Mouse (Mus musculus) adrenal gland, adult 8-10 months (tissue): ENCODE measurements at regions not wholly inside any gene's neighbourhood (a gene's known extent, or its start where the extent isn't known, plus 50 kb on each side); places are given as distances from the start of the nearest gene placed in this dataset.

ENCODE experiments used
- DNase-seq: peaks from one replicate; pipeline ENCODE4 v3.0.0; 2022

DNA sequence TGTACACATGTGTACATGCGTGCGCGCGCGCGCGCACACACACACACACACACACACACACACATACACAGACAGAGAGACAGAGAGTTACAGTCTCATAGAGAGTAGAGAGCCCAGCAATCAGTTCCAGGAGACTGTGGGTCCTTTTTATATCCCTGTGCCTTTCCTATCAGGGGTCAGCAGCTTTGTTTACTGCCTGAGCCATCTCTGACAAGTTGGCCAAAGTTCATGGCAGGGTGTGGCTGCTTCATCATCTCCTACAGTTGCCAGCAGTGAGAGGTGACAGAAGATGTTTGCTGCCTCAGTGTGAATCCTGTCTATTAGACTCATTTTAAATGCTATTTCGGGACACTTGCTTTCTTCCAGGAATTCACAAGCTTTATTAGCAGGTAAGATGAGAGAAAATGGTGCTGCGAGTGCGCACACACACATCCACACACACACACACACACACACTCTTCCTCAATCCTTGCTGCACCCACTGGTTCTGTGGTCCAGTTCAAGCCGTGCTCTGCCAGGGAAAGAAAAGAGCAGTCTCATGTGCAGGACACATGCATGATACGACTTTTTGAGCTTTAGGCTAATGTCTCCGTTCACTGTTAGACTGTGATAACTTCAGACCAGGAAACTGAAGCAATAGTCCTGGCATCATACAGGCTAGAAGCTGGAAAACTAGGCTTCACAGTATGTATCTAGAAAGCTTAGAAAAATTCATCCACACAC lies 234.9 kb upstream of the Map3k1 start:
- no peak for DNase-seq

DNA sequence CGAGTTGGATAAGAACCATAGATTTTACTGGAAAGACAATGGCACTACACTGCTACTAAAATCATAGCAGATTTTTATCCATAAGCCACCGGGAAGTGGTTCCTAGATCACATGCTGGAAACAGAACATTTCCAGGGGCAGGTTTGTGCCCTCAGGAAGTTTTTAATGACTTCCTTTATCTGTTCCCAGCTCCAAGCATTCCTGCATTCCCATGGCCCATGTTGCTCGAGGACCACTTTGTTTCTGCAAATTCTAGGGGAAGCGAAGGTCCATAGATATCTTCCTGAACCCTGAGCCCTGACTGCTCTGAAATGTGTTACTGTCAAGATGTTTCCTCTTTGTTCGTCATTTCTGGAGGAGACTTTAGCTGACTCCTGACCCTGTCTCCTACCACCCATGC lies 235.6 kb upstream of the Map3k1 start:
- DNase-seq, result no peak

DNA sequence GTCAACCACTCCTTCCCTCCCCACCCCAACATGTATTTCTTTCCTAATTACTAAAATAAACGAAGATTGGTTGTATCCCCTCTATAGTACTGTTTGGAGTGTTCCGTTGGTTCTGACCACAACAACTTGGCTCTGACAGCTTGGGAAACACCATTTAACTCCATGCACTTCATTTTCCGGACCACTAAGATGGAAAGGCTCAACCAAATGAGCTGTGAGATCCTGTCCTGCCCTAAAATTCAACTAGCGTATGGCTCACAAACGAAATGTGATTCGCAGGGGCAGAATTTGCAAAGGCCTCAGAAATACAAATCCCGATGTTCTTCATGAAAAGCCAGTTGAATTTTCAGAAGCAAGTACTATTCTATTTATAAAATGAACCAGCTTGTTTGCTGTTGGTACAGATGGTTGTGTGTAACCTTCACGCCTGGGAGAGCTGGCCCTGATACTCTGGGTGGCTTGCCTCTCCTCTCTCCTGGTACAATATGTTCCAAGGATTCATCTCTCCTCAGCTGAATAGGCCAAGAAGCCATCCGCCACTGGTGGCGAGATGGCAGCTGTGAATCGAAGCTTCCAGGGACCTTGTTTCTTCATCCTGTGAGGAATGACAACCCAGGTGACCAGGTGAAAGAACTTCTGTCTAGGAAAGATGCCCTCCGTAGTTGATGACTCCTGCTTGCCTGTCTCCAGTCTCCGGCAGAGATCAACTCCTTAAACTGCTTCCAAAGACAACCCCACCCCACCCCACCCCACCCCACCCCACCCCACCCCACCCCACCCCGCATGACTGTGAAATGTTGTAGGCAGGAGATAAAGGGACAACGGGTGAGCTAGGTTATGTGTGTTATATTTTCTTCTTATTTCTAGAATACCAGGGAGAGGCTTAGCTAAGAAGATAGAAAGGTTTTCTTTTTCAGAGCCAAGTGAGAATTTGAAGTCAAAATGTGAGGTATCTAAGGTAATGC lies 237.7 kb upstream of the Map3k1 start:
- DNase-seq, result no peak

DNA sequence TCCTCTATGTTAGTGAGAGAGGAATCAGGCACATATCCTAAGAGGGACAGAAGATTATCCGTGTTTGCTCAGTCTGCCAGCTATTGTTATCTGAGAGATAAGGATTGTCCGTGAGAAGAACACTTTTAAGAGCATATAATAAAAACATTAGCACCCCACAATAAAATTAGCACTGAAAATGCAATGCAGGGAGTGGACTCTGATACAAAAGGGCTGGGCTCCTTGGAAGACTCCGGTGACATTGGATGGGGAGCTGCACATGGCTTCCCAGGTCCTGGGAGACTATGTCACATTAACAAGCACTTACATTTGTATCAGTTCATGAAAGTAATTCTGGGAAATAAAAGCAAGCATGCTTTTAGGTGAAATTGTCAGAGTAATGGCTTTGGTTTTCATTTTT lies 238.6 kb upstream of the Map3k1 start:
- no peak for DNase-seq

DNA sequence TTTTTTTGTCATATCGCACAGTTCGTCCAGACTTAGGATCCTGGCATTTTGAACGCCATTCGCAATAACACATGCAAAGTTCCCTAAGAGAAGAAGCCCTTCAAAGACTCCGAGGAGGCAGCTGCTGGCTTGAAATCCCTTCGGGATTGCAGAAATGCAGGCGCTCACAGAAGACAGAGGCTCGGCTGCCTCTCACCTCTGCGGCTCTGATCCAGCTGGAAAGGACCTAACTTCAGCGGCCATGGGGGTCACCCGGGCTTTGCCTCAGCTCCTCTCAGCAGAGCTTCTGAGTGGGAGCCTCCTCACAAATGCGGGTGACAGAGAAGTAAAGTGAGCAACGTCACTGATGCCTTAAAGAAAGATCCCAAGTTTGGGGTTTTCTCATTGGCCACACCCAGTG lies 239.1 kb upstream of the Map3k1 start:
- DNase-seq, result no peak

DNA sequence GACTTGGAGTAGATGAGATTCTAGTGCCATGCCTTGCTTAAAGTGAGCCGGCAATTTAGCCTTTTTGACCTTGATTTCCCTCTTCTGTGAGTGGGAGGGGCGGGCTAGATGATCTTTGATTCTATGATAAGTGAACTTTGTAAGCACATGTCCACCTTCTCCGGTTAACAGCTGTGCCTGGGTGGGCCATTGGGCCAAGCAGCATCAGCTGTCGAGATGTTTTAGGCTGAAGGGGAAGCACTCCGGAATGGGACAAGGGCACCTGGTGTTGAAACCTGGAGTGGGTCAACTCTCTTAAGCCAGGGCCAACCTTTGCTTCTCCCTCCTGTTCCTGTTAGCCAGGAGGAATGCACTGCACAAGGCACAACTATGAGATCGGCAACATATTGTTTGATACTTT lies 239.5 kb upstream of the Map3k1 start:
- DNase-seq, result no peak

DNA sequence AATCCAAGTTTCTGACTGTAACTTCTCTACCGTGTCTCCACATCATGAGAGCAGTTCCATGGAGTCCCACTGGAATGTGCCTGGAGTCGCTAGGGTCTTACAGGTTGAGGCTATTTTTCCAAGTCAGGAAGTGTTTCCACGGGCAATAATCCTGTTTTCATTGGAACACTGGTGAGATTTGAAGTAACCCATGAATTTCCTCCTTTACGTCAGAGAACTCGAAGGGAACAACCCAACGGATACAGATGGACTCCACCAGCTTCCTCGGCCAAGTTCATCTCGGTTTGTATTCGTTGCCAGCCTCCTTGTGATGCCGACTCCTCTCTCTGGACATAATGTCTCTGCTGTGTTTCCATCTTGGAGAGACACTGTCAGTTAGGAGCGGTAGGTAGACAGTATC lies 237.4 kb upstream of the Ankrd55 start:
- no peak for DNase-seq

DNA sequence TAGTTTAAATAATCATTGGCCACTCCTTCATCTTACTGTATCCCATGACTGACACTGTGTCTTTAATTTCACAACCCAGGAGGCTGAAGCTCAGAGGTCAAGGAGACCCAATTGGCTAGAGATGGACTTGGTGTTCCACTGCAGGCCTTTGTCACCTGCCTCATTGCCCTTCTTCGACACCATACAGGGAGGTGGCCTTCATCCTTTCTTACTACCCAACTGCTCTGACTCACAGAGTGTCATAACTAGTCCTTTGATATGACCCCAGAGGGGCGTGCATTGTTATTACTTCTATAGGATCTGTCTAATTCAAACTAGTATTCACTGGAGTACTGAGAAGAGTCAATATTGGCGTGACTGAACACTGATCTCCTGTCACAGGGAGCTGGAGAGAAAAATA lies 236.2 kb upstream of the Ankrd55 start:
- DNase-seq, result no peak

DNA sequence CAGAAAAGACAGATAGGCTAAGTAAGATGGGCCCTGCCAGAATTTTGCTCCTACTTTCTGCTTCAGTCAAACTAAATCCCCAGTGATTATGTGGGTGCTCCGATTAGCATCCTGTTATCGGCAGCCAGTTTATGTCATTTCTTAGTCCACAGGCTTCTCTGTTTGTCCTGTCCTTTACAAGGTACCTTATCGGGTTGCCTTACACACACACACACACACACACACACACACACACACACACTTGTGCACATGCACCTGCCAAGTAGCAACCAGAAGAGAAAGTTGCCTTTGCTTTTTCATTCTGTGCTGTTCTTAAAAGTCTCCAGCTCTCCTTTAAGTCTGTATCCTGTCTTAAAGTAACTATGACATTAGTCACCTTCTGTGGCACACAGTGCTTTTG lies 235.8 kb upstream of the Ankrd55 start:
- DNase-seq, result no peak

DNA sequence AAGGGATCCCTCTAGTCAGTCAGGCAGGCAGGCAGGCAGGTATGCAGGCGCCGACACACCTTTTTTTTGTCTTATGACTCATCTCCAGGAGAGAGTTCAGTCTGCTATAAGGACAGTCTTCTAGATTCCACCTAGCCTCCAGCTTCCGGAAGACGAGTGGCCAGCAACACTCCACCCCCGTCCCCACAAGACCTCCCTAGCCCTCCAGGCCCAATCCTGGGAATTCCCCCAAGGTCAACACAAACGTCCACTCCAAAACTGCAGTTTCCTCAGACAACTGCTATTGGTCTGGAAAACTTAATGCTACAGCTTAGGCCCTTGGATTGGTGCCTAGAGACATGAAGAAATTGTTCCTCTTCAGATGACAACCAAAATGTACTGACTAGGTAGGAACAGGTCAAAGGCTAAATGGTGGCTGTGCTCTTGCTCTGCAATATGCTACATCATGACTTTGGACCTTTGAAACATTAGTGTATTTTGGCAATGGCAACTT lies 233.3 kb upstream of the Ankrd55 start:
- no peak for DNase-seq

DNA sequence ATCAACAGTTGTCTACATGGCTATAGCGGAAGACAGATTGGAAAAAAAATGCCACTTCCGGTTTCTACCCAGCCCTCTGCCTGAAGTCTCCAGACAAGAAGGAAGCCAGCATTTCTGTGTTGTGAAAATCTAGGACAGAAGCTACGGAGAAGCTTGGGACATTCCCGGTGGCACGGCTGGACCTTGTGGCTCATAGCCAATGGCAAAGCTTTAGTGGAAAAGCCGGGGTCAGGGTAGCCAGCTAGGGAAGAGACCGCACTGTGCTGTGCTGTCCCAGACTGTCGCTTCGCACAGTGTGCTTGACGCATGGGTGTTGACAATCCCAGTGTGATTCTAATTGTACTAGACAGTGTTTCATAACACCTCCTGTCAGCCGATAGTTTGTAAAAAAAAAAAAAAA lies 230.0 kb upstream of the Ankrd55 start:
- DNase-seq, result peak; percentile 56

DNA sequence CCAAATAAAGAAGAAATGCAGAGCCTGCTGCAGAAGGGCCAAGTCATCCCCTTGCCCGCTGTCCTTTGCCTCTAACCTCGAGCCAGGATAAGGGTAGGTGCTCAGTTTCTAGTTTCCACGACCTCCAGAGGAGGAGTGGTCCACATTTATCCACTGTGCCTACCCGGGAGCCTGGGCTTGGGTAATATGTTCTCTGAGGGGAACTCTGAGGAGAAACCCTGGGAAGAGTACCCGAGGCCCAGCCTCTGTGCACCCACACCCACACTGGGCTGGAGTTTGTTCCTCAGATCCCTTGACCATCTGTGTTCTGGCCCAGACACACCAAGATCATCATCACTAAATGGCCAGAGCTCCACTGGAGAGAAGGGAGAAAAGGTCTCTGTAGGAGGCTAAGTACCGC lies 229.5 kb upstream of the Ankrd55 start:
- no peak for DNase-seq

DNA sequence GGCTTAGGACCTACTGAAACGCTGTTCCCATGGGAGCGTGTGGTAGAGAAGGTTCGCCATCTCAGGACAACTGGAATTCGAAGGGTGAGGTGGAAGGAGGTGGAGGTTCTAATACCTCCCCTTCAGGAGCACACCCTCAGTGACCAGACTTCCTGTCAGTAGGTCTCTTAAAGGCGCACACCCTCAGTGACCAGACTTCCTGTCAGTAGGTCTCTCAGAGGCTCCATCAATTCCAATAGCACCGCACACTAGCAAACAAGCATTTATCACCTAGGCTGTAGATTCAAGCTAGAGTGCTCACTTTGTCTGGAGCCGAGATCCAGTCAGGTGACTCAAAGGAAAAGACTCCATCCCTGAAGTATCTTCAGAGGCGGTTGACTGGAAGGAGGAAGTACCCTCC lies 226.2 kb upstream of the Ankrd55 start:
- no peak for DNase-seq

DNA sequence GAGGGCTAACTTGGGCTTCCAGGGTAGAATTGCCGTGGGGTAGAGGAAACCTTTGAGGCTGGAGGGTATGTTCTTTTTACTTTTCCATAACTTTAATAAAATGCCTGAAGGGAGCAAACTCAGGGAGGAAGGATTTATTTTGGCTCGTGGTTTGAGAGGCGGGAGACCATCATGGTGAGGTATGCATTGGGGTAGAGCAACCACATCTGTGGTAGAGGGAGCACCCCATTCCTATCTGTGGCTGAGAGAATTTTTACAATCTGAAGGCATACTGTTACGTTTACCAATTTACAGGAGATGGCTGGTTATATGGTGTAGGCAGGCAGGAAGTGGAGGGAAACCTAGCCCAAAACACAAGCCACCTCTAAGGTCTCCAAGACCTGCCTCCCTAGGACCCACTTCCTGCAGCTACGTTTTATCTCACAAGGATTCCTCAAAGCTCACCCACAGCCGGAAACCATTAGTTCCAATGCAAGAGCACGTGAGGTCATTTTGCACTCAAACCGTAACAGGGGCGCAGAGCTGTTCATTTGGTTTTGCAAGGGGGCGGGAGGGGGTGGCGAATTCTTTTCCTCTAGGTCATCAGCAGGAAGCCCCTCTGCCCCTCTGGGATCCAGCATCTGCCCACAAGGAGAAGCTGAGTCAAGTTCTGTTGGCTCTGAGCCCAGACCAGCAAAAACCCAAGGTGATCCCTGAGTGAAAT lies 224.7 kb upstream of the Ankrd55 start:
- no peak for DNase-seq

DNA sequence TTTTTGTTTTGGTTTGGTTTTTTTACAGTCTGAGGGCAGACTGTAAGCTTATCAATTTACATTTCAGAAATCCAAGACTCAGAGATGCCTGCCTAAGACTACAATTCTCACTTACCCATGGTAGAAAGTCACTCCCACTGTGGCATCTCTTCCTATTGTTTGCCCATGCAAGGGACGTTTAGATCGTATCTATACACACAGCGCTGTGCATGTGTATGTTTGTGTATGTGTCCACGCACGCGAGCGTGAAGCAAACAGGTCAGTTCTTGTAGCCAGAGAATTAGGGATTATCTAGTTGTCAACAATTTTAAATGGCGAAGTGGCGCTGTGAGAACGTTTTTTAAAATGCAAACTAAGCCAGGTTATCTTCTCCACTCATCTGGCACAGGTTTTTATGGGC lies 223.6 kb upstream of the Ankrd55 start:
- DNase-seq, result no peak

DNA sequence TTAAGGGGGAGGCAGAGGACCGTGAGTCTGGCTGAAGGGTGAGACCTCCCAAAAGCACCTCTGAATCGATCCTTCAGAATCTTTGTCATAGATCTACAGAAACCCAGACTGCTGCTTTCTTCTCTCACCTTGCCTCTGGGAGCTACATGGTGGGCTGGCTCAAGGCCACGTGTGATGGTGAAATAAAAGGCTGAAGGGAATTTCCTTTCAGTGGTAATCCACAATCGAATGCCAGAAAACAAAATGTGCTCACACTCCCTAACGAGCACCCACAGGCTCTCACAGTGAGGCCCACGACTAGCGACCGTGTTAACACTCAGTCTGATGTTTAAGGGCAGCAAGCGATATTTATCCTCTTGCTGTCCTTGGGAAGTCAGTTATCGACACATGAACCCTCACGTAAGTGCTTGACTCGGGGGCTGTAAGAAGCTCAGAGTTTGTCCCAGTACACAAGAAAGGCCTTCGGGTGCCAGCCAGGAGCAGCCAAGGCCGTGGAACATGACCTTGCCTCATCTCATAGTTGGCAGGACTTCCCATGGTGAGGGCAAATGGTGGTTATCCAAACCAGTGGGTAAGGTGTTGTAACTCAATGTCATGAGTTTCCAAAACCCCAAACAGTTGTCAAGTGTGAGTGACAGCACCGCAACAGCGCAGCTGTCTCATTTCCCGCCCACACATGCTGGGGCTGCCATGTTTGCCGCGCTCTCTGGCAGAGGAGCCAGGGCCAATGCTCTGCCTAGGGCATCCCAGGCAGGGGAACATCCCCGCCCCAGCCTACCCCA lies 221.0 kb upstream of the Ankrd55 start:
- peak; percentile 90 for DNase-seq

DNA sequence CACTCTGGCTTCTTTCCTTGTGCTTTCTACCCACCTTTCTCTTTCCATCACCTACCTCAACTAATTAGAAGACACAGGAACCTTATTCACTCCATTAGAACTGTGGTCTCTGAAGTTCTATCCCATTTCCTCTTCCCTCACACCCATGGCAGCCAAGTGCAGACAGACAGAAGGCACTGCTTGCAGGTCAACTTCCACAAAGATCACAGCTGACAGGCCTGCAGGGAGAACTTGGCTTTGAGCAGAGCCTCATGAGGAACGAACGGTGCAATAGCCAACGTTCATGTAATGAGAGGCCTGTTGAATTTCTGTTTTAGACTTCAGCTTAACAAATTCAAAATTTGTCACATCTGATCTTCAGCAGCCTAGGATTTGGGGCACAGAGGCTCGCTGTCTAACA lies 217.5 kb upstream of the Ankrd55 start:
- DNase-seq, result no peak

DNA sequence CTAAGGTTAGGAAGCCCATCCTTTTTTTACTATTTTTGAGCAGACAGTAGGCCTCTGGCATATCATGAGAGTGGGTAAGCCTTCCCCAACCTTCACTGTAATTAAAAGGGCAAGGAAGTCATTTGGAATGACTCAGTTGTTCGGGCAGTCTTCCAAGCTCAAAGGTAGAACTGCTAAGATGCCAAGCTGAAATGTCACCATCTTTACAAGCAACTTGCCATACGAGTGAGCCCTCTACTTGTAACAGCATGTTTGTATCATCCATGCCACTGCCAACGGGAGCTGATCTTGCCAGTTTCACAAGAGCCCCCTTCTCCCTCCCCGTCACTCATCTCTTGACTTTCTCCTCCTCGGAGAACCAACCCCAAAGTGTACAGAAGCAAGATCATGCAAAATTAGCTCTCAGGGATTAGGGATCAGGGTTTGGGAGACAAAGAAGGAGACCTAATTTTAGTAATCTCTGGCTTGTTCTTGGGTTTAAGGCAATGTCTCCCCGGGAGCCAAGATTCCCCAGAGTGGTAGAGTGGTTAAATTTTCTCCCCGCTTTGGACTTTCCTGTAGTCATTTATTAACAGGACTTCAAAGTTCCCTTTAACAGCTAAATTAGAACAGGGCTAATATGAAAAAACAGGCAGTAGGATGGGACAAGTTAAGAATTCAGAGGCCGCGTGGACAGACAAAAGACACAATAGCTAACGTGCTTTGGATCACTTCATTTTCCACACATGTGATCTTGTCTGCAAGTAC lies 216.9 kb upstream of the Ankrd55 start:
- peak; percentile 42 for DNase-seq

DNA sequence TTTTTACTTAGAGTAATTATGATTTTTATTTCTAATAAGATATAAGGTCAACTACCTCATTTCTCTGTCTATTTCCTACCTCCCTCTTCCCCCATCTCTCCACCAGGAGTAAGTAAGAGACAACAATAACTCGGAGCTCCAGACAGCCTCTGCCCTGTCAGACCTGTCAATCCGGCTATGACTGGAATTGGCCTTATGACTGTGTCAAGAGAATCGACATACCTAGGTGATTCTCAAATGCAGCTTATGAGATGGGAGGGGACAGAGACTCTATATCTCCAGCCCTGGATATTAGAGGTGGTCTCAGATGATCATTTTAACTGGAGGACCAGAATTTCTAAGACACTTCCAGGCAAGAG lies 216.3 kb upstream of the Ankrd55 start:
- no peak for DNase-seq

DNA sequence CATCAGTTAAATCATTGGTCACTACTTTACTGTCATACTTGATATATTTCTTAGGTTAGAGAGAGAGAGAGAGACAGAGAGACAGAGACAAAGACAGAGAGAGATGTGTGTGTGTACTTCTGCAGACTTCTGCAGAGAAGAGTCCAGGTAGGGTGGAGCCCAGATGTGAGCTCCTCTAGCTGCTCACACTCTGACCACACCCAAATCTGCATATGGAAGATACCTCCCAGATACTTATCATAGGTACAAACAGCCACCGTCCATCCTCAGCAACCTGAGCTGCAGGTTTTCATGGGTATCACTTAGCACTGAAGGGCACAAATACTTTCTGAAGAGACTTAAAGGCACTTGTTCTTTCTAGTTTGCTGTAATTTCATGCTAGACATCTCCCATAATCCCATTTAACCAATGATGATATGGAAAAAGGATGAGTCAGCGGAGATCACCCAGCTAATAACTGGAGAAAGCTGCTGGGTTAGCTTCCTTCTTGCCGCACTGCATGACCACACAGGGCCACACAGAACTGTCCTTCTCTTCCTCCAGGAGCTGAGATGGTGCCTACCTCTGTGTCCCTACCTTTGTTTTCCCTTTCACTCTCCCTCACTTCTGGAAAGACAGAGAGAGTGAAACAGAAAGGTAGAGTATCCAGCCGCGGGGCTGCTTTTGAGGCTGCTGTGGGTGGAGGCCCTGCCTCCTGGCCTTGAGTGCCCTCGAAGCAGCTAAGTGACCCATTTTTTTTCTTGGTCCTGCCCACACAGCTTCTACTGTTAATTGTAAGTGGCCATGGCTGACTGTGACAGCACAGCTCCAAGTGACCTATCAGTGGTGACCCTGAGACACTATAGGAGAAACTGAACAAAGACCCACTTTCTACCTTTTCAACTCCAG lies 214.5 kb upstream of the Ankrd55 start:
- DNase-seq, result peak; percentile 48
